Mouse (Mus musculus): ENCODE results near the gene Tesk2.

The Tesk2 gene

GRCm38 (mm10) chr4:116849901-116850300, 129.2 kb downstream of the Tesk2 start:
- DNase-seq (ENCODE audit: low read depth, low spot score), result no peak

GRCm38 (mm10) chr4:116854286-116854685, 133.5 kb downstream of the Tesk2 start:
- DNase-seq (ENCODE audit: low read depth, low spot score), result no peak
